Mouse (Mus musculus): ENCODE data around the gene Dcaf12. TPM values are rescaled to one million over a fixed set of nuclear protein-coding genes. Genes with fewer than 3 reads are reported as not detected.
A peak's percentile ranks its signal among the peaks of the same experiment; 100 is the strongest.

Dcaf12 gene
- polyA plus RNA-seq, 1 experiment from 2014 or later, result 41.6 TPM

DNA sequence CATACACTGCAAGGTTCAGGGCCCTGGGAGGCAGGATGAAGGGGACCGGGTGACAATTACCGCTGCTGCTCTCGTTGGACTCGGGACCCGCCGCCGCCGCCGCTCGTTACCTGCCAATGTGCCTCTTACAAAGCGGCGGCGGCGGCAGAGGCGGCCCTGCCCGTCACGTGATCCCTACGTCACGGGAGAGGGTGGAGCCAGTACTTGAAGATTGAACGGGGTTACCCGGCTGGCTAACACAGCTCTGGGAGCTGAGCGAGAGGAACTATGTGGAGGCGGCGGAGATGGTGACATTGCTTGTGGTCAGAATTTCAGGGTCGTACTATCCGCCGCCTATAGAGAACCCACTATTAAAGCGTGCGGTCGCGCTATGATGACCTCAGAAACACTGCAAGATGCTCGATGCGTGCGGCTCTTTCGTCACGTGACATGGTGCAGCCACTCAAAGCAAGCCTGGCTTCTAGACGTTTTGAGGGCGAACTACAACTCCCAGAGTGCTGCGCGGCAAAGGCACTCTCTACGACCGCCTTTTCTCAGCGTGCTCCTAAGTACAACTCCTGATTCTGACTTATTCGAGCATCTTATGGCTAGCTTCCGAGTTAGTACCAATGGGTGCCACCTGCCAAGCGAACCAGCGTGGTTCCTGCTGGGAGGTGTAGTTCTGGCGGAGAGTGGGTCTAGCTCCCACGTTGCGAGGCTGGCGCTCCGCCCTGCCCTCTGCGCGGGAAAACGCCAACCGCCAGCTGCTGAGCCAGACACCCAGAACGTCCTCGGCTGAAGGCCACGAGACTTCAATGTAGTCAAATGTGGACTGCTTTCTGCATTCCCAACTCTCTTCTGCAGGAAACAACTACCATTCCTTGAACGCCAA is 39.5 kb downstream of the Dcaf12 start, which contains the start of gene Ubap2:
Gene Ubap2 (minus strand): TSS at position 165 of the 871 bp plus-strand sequence.
- H3K27ac ChIP-seq (ENCODE audit: low read length), result peak within 1 kb of the TSS; percentile 92
- H3K9ac ChIP-seq (replicated peaks; ENCODE audit: low read depth, low read length), result peak within 1 kb of the TSS; percentile 77
- peak; percentile 97 for ATAC-seq (ENCODE audit: insufficient number of reproducible peaks, insufficient read depth, low FRiP score, low read depth)
- under 1% methylated on average over 60 of the region's 60 CpGs for WGBS
- peak within 1 kb of the TSS; percentile 77 for H3K4me2 ChIP-seq (replicated peaks; ENCODE audit: low read depth, low read length)
- H3K4me1 ChIP-seq (ENCODE audit: control insufficient read depth, insufficient read depth, low read length), result peaks cover 18% of the 10 kb centered on the region
- peak within 1 kb of the TSS; percentile 89 for H3K4me3 ChIP-seq (ENCODE audit: low read depth, low read length)
- no peaks in the 10 kb centered on the region for H3K27me3 ChIP-seq (ENCODE audit: control insufficient read depth, insufficient read depth, low read length)
- peaks cover 7% of the 10 kb centered on the region; the same call in 1 of the 2 replicates for H3K36me3 ChIP-seq (ENCODE audit: control insufficient read depth, insufficient read depth, low read length)
- no peaks in the 10 kb centered on the region for H3K9me3 ChIP-seq (ENCODE audit: control insufficient read depth, low read depth, low read length)

DNA sequence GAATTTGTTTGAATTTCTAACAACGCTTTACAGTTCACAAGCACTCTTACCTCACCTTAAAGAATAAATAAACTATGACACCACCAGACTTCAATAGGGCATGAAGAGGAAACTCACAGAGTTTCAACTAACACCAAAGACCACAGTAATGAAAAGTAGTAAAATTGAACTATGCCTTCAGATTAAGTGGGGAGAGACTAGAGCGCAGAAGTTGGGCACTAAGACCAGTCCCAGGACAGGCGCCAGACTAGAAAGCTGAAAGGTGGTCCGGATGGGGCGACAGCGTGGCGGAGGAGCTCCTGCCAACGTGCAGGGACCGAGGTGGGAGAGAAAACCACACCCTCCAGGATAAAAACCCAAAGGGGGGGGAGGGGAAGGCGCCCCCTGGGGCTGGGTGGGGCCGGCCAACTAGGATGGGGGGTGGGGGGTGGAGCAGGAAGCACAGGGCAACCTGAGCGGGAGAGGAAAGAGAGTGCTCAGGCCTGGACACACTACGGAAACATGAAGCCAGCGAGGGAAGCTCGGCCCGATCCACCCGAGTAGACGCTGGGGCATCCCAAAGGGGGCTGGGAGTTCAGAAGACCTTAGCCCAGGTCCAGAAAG is 40.2 kb downstream of the Dcaf12 start:
- peaks cover 9% of the 10 kb centered on the region; the same call in 1 of the 2 replicates for H3K36me3 ChIP-seq (ENCODE audit: control insufficient read depth, insufficient read depth, low read length)
- H3K9ac ChIP-seq (replicated peaks; ENCODE audit: low read depth, low read length), result peak overlapping the region; percentile 77
- no peaks in the 10 kb centered on the region for H3K9me3 ChIP-seq (ENCODE audit: control insufficient read depth, low read depth, low read length)
- H3K4me1 ChIP-seq (ENCODE audit: control insufficient read depth, insufficient read depth, low read length), result peaks cover 18% of the 10 kb centered on the region
- 2% methylated on average over 18 of the region's 18 CpGs for WGBS
- peak overlapping the region; percentile 77 for H3K4me2 ChIP-seq (replicated peaks; ENCODE audit: low read depth, low read length)
- H3K27me3 ChIP-seq (ENCODE audit: control insufficient read depth, insufficient read depth, low read length), result no peaks in the 10 kb centered on the region
- H3K27ac ChIP-seq (ENCODE audit: low read length), result peak overlapping the region; percentile 92
- peak; percentile 62 for ATAC-seq (ENCODE audit: insufficient number of reproducible peaks, insufficient read depth, low FRiP score, low read depth)
- peak overlapping the region; percentile 89 for H3K4me3 ChIP-seq (ENCODE audit: low read depth, low read length)

DNA sequence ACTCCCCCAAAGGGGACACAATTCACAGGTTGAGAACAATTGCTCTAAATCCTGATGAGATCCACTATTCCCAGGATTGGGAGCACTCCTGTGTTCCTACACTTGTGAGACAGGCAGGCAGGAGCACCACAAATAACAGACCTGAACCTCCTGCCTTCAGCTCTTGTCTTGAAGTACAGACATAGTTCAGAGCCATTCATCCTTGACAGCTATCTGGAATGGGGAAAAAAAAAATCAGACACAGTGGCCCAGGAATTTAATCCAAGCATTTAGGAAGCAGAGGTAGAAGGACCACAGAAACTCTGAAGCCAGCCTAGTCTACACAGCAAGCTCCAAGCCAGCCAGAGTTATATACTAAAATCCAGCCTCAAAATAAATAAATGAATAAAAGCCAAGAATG is 46.6 kb downstream of the Dcaf12 start:
- H3K27me3 ChIP-seq (ENCODE audit: control insufficient read depth, insufficient read depth, low read length), result no peaks in the 10 kb centered on the region
- H3K36me3 ChIP-seq (ENCODE audit: control insufficient read depth, insufficient read depth, low read length), result peaks cover 20% of the 10 kb centered on the region; the same call in 1 of the 2 replicates
- peaks cover 9% of the 10 kb centered on the region for H3K4me1 ChIP-seq (ENCODE audit: control insufficient read depth, insufficient read depth, low read length)
- no peak overlapping the region for H3K27ac ChIP-seq (ENCODE audit: low read length)
- no peak overlapping the region for H3K4me3 ChIP-seq (ENCODE audit: low read depth, low read length)
- no peak overlapping the region for H3K4me2 ChIP-seq (replicated peaks; ENCODE audit: low read depth, low read length)
- H3K9ac ChIP-seq (replicated peaks; ENCODE audit: low read depth, low read length), result no peak overlapping the region
- no peaks in the 10 kb centered on the region for H3K9me3 ChIP-seq (ENCODE audit: control insufficient read depth, low read depth, low read length)
- ATAC-seq (ENCODE audit: insufficient number of reproducible peaks, insufficient read depth, low FRiP score, low read depth), result no peak

DNA sequence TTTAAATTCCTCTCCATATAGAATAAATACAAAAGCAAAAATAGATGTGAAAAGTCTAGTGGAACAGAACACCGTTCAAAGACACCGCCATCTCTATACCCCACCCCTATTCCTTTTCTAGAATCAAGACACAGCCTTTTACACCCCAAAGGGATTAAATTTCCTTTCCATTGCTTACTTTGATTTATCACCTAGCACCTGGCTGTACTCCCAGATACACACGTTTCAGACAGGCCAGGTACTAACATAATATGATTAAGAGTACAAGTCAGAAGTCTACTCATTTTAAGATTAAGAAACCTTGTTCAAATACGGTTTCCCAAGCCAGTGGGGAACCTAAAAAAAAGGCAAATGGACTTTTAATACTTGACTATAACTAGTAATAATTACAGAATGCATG is 48.3 kb downstream of the Dcaf12 start:
- Histone ChIP-seq H3K27ac (ENCODE audit: low read length) (no peak overlapping the region), H3K36me3 (ENCODE audit: control insufficient read depth, insufficient read depth, low read length) (peaks cover 28% of the 10 kb centered on the region; the same call in 1 of the 2 replicates), H3K4me3 (ENCODE audit: low read depth, low read length) (no peak overlapping the region), H3K4me1 (ENCODE audit: control insufficient read depth, insufficient read depth, low read length) (no peaks in the 10 kb centered on the region), H3K9me3 (ENCODE audit: control insufficient read depth, low read depth, low read length) (no peaks in the 10 kb centered on the region), H3K4me2 (replicated peaks; ENCODE audit: low read depth, low read length) (no peak overlapping the region), H3K9ac (replicated peaks; ENCODE audit: low read depth, low read length) (no peak overlapping the region), H3K27me3 (ENCODE audit: control insufficient read depth, insufficient read depth, low read length) (no peaks in the 10 kb centered on the region)
- 49% methylated on average over 4 of the region's 4 CpGs for WGBS
- ATAC-seq (ENCODE audit: insufficient number of reproducible peaks, insufficient read depth, low FRiP score, low read depth), result no peak

DNA sequence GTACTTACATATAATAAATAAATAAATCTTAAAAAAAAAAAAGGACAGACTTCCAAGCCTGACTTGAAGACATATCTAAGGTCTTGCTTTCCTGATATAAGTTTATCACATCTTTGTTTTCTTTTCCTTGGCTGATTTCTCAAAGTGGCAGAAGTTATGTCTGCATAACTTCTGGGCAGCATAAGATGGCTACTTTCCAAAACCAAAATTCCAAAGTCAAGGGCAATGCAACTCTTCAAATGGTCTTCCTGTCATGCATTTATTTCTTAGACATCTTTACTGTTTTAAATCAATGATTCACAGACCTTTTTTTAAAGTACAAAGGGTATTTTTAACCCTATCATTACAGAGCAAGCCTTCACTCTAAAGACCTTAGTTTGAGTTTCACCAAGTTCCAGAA is 54.0 kb downstream of the Dcaf12 start:
- ATAC-seq (ENCODE audit: insufficient number of reproducible peaks, insufficient read depth, low FRiP score, low read depth), result no peak
- Histone ChIP-seq H3K9me3 (ENCODE audit: control insufficient read depth, low read depth, low read length) (no peaks in the 10 kb centered on the region), H3K4me3 (ENCODE audit: low read depth, low read length) (no peak overlapping the region), H3K4me2 (replicated peaks; ENCODE audit: low read depth, low read length) (no peak overlapping the region), H3K36me3 (ENCODE audit: control insufficient read depth, insufficient read depth, low read length) (peaks cover 10% of the 10 kb centered on the region; the same call in 1 of the 2 replicates), H3K4me1 (ENCODE audit: control insufficient read depth, insufficient read depth, low read length) (no peaks in the 10 kb centered on the region), H3K27ac (ENCODE audit: low read length) (no peak overlapping the region), H3K27me3 (ENCODE audit: control insufficient read depth, insufficient read depth, low read length) (no peaks in the 10 kb centered on the region), H3K9ac (replicated peaks; ENCODE audit: low read depth, low read length) (no peak overlapping the region)

DNA sequence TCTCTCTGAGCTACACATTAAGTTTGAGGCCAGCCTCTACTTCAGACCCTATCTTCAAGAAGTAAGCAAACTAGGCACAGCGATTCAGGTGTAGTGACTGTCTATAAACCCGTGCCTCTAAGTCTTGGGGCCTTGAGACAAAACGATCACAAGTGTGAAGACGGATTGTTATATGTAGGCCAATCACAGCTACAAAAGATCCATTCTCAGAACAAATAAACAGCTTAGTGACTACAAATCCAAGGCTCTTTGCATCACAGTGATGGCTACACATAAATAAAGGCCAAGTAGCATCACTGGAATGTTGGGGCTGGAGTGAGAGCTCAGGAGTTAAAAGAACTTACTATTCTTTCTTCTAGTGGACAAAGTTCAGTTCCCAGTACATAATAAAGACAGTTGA is 55.7 kb downstream of the Dcaf12 start:
- Histone ChIP-seq H3K27me3 (ENCODE audit: control insufficient read depth, insufficient read depth, low read length) (no peaks in the 10 kb centered on the region), H3K4me3 (ENCODE audit: low read depth, low read length) (no peak overlapping the region), H3K4me2 (replicated peaks; ENCODE audit: low read depth, low read length) (no peak overlapping the region), H3K4me1 (ENCODE audit: control insufficient read depth, insufficient read depth, low read length) (no peaks in the 10 kb centered on the region), H3K9me3 (ENCODE audit: control insufficient read depth, low read depth, low read length) (no peaks in the 10 kb centered on the region), H3K9ac (replicated peaks; ENCODE audit: low read depth, low read length) (no peak overlapping the region), H3K27ac (ENCODE audit: low read length) (no peak overlapping the region), H3K36me3 (ENCODE audit: control insufficient read depth, insufficient read depth, low read length) (peaks cover 8% of the 10 kb centered on the region; the same call in 1 of the 2 replicates)
- 90% methylated on average over 4 of the region's 4 CpGs for WGBS
- ATAC-seq (ENCODE audit: insufficient number of reproducible peaks, insufficient read depth, low FRiP score, low read depth), result no peak

DNA sequence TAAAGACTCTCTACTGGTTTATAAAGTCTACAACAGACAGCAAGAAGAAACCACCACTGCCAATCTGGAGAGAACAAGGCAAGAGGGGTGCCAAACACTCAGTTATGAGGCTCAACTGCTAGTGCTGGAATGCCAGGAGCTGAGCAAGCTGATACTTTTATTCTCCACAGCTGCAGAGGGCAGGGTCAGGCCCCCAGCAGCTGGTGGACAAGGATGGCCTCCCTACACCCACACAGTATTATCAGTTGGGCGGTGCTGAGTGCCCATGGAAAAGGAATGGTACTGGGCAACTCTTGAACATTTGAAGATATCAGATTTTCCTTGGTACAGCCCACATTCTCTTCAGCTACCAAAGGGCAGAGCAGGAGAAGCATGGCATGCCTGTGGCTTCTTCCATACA is 56.9 kb downstream of the Dcaf12 start:
- no peaks in the 10 kb centered on the region for H3K9me3 ChIP-seq (ENCODE audit: control insufficient read depth, low read depth, low read length)
- no peak for ATAC-seq (ENCODE audit: insufficient number of reproducible peaks, insufficient read depth, low FRiP score, low read depth)
- peaks cover 7% of the 10 kb centered on the region; the same call in 1 of the 2 replicates for H3K36me3 ChIP-seq (ENCODE audit: control insufficient read depth, insufficient read depth, low read length)
- H3K27ac ChIP-seq (ENCODE audit: low read length), result no peak overlapping the region
- 82% methylated on average over 1 of the region's 1 CpGs for WGBS
- no peak overlapping the region for H3K4me2 ChIP-seq (replicated peaks; ENCODE audit: low read depth, low read length)
- H3K27me3 ChIP-seq (ENCODE audit: control insufficient read depth, insufficient read depth, low read length), result no peaks in the 10 kb centered on the region
- H3K4me1 ChIP-seq (ENCODE audit: control insufficient read depth, insufficient read depth, low read length), result 0 out of 2 replicates have a peak, but pooled peaks cover 3% of the 10 kb centered on the region
- H3K9ac ChIP-seq (replicated peaks; ENCODE audit: low read depth, low read length), result no peak overlapping the region
- no peak overlapping the region for H3K4me3 ChIP-seq (ENCODE audit: low read depth, low read length)

DNA sequence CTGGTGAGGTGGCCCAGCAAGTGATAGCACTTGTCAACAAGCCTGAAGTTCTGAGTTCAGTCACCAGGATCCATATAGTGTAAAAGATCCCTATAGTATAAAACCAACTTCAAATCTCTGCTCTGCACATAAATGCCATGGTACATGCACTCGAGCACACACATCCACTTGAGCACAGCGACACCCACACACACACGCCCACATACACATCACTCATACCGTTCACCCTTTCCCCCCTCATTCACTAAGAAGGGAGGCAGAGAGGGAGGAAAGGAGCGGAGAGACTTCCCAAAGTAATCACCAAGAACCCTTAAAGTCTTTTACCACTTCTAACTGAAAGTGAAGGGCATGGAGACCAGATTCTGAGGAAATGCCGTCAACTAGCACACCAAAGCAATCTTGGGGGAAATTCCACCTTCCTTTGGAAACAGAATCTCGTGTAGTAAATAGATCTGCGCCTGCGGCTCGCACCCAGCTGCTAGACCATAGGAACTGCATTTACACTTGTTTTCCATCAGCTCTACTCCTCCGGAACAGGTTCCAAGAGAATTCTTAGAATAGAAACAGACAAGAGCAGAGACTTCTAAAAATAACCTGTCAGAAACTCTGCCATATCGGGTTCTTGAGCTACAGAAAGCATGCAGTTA is 59.0 kb downstream of the Dcaf12 start:
- Histone ChIP-seq H3K9ac (replicated peaks; ENCODE audit: low read depth, low read length) (no peak overlapping the region), H3K27me3 (ENCODE audit: control insufficient read depth, insufficient read depth, low read length) (no peaks in the 10 kb centered on the region), H3K27ac (ENCODE audit: low read length) (no peak overlapping the region), H3K9me3 (ENCODE audit: control insufficient read depth, low read depth, low read length) (no peaks in the 10 kb centered on the region), H3K4me1 (ENCODE audit: control insufficient read depth, insufficient read depth, low read length) (0 out of 2 replicates have a peak, but pooled peaks cover 3% of the 10 kb centered on the region), H3K4me3 (ENCODE audit: low read depth, low read length) (no peak overlapping the region), H3K4me2 (replicated peaks; ENCODE audit: low read depth, low read length) (no peak overlapping the region), H3K36me3 (ENCODE audit: control insufficient read depth, insufficient read depth, low read length) (no peaks in the 10 kb centered on the region)
- WGBS, result 83% methylated on average over 12 of the region's 12 CpGs
- no peak for ATAC-seq (ENCODE audit: insufficient number of reproducible peaks, insufficient read depth, low FRiP score, low read depth)

All from stomach, embryonic 14.5 days (tissue).